Mouse (Mus musculus): ENCODE data around the gene Grn.
"Not testable (repeated sequence)": the region's sequence is repeated elsewhere in the genome, so short reads cannot be mapped to it uniquely, and the experiment has no call there.

Gene Grn

GRCm38 (mm10) chr11:102400513-102401084, 29.5 kb upstream of the Grn start:
- DNase-seq (ENCODE audit: low read depth, low spot score), result no peak

DNA sequence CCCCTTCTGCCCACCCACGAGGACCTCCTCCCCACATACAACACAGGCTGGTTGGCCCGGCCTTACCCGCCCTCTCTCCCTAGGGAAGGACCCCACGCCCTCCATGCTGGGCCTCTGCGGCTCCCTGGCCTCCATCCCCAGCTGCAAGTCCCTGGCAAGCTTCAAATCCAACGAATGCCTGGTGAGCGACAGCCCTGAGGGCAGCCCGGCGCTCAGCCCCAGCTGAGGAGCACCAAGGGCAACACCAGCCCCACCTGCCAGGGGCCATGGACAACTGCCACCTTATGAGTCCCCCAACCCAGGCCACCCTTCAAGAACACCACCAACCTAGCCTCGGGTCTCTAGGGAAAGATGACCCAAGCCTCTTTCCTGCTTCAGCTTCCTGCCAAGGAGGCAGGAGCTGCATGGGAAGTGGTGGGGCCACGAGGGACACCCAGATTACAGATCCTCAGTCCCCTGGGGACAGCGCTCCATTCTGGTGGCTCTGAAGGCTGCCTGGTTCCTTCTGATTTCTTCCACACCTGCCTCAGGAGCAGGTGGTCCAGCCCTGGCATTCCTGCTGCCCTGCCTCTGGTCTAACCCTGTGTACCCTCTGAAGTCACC, 28.1 kb upstream of the Grn start:
- DNase-seq (ENCODE audit: low read depth, low spot score), result no peak

DNA sequence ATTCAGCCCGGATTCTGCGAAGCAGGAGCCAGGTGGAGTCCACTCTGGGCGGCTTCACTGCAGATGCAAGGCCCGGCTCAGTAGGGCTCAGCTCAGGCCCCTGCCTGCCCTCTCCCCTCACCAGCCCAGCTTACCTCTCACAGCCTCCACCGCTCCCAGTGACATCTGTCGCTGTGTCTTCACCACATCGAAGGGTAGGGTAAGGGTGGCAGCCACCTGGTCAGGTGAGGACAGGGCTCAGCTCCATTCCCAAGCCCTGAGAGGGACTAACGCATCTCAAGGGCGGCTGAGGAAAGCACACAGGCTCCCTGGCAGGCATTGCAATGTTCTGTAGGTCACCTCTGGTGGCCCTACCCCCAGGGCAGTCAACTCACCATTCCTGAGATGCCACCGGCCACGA, 26.5 kb upstream of the Grn start:
- DNase-seq (ENCODE audit: low read depth, low spot score), result no peak

GRCm38 (mm10) chr11:102404161-102405010, 25.7 kb upstream of the Grn start:
- DNase-seq (ENCODE audit: low read depth, low spot score), result no peak

DNA sequence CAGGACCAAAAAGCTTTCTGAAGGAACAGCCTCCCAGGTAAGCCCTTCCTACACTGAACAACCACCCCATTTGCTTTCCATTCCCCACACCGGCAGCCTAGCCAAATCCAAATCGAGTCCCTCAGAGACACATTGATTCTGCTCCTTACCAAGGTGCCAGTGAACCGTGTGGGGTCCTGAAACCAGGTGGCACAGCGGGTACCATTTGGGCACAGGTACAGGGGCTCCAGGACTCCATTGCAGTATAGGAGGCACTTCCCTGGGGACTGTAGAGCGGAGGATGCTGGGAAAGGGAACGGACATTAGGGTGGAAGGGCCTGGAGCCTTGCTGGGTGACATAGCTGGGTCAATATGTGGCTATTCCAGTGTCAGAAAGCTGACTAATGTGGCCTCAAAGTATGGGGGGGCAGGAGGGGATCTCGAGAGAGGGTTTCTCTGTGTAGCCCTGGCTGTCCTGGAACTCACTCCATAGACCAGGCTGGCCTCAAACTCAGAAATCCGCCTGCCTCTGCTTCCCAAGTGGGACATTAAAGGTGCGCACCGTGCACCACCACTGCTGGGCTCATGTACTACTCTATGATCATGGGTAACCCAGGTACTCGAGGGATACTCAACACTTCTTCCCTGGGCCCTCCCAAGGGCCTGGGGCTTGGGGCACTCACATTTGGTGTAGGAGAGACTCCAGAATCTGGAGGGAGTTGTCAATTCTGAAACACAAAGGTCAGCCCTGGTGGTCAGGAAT, 24.4 kb upstream of the Grn start:
- DNase-seq (ENCODE audit: low read depth, low spot score), result no peak

GRCm38 (mm10) chr11:102406401-102406800, 23.7 kb upstream of the Grn start:
- DNase-seq (ENCODE audit: low read depth, low spot score), result no peak

DNA sequence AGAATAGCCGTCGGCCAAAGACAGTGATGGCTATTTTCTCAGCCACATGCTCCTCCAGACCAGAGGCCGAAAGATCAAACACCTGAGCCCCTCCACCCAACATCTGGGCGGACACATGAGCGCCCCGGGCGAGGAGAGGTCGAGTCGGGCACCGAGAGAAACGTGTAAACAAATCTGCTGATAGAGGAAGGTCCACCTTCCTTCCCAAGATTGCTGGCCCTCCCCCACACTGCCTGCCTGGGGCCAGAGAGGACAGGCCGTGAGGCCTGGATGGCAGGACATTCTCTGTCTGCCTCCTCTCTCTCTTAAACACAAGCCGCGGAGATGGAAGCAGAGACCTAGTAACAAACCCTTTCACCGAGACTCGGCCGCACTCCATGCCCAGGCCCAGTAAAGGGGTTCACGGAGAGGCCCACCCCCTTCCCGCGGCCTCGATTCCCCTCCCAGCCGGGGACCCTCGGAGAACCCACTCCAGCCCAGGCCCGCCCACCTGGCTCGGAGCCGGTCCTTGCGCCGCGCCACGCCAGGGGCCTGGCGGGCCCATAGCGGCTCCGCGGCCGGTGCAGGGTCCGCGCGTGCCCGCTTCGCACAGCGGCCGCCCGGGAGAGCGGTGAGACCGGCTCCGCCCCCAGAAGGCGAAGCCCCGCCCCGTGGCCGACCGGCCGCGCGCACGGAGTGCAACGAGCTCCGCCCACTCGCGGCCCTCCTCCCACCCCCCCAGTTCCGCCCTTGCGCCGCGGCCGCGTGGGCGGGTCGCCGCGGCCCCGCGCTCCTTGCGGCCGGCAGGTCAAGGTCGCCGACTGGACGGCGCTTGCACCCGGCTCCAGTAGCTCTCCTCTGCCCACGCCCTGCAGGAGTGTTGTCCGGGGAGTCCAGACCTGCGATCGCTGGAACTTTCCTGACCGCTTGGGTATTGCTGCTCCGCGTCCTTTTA, 22.9 kb upstream of the Grn start:
- peak; percentile 85 for DNase-seq (ENCODE audit: low read depth, low spot score)

DNA sequence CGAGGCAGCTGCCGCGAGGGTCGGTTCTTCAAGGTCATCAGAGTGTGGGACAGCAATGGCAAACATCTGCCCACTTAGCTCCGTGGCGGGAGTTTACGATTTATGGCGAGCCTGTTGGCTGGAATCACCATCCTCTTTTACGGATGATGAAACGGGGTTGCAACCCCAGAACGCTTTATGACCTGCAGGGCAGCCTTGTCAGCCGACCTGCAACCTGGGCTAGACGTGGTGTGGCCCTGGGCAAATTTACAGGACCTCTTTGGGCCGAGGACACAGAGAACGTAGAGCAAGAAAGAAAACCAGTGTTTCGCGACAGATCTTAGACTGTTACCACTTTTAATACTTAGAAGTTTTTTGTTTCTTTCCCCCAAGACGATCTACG, 22.3 kb upstream of the Grn start, which contains the start of gene Slc25a39:
Slc25a39 (minus strand) TSS at position 113 of the 382 bp plus-strand sequence.
- DNase-seq (ENCODE audit: low read depth, low spot score), result no peak

- DNase-seq (ENCODE audit: low read depth, low spot score), result peak; percentile 98
These were observed 21.7 kb upstream of the Grn start for GRCm38 (mm10) chr11:102408344-102408876.

DNA sequence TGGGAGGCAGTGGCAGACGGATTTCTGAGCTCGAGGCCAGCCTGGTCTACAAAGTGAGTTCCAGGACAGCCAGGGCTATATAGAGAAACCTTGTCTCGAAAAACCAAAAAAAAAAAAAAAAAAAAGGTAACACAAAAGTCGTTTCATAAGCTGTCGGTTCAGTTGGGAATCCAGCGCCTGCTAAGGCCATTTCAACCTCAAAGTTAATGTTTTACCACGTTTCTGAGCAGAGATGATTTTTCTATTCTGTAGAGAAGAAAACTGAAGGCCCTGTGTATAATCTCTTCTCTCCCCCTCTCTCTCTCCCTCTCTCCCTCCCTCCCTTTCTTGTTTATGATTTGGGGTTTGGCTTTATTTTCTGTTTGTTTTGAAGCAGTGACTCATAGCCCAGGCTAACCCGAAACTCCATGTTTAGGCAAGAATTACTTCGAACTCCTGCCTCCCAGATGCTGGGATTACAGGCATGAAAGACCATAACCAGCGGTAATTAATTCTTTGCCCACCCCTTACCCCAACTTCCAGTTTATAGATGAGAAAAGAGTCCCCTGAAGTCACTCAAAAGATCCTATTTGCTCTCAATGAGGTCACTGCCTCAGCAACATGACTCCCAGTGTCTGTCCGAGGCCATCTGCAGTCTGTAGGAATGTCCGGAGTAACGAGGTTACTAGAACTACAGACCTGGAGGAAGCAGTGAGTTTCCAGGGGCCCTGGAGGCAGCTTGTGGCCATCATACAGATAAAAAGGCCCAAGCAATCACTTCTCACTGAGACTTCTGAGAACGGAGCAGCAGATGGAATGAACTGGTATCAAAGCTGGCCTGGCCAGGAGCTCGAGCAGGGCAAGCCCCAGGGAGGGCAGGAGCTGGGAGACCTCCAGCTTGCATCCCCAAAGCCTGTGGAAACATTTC, 21.0 kb upstream of the Grn start:
- DNase-seq (ENCODE audit: low read depth, low spot score), result no peak

- DNase-seq (ENCODE audit: low read depth, low spot score), result no peak
These were observed 20.3 kb upstream of the Grn start for GRCm38 (mm10) chr11:102409795-102410330.

DNA sequence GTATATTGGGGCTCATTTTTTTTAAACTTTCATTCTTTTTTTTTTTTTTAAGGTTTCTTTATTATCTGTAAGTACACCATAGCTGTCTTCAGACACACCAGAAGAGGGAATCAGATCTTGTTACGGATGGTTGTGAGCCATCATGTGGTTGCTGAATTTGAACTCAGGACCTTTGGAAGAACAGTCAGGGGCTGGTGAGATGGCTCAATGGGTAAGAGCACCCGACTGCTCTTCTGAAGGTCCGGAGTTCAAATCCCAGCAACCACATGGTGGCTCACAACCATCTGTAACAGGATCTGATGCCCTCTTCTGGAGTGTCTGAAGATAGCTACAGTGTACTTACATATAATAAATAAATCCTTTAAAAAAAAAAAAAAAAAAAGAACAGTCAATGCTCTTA, 19.8 kb upstream of the Grn start:
- not testable (repeated sequence) for DNase-seq (ENCODE audit: low read depth, low spot score)

- DNase-seq (ENCODE audit: low read depth, low spot score), result no peak
These were observed 19.1 kb upstream of the Grn start for GRCm38 (mm10) chr11:102411061-102411460.

- peak; percentile 83 for DNase-seq (ENCODE audit: low read depth, low spot score)
These were observed 18.4 kb upstream of the Grn start for GRCm38 (mm10) chr11:102411704-102412103.

- DNase-seq (ENCODE audit: low read depth, low spot score), result no peak
These were observed 17.1 kb upstream of the Grn start for GRCm38 (mm10) chr11:102413059-102413458.

GRCm38 (mm10) chr11:102415034-102415802, 14.9 kb upstream of the Grn start:
- no peak for DNase-seq (ENCODE audit: low read depth, low spot score)

GRCm38 (mm10) chr11:102417160-102417559, 13.0 kb upstream of the Grn start:
- DNase-seq (ENCODE audit: low read depth, low spot score), result no peak

- DNase-seq (ENCODE audit: low read depth, low spot score), result no peak
These were observed 11.2 kb upstream of the Grn start for GRCm38 (mm10) chr11:102418887-102419286.

DNA sequence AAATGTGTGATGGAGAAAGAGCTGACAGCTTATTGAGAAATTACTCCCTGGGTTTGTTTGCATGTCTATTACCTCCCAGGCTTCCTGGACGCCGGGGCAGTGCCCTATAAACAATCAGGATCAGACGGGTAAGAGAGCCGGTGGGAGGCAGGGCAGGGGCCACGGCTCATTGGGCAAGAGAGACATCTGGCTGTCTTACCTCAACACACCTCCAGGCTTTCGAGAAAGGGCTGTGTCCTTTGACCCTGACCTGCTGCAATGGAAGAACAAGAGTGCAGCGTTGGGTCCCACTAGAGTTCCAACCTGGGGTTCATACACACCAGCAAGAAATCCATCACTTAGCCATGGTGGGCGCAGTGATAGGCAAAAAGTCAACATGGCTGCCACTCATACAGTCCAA, 8.6 kb upstream of the Grn start:
- DNase-seq (ENCODE audit: low read depth, low spot score), result no peak

All from retina, postnatal 7 days (tissue).